Mouse (Mus musculus) embryonic facial prominence, embryonic 13.5 days (tissue): ENCODE measurements around the gene Ubap1. TPM values are rescaled to one million over a fixed set of nuclear protein-coding genes. Genes with fewer than 3 reads are reported as not detected.

Experiments
- ATAC-seq: fragments of 200-750 bp; cut with Nextera tagmentation; 2 replicates; pipeline ENCODE4 v1.8.0; 2017; ENCODE audit warnings: low read depth; ENCODE audit not compliant: insufficient number of reproducible peaks, insufficient read depth, low FRiP score, low TSS enrichment
- H3K27ac ChIP-seq: fragments of 300-500 bp; sonication (generic); 2 replicates; pipeline ENCODE4 v1.5.1; 2015; ENCODE audit warnings: moderate library complexity, mild to moderate bottlenecking, inconsistent platforms
- H3K27me3 ChIP-seq: fragments of 300-500 bp; sonication (generic); 2 replicates; pipeline ENCODE4 v1.6.1; 2015; ENCODE audit warnings: mild to moderate bottlenecking, inconsistent platforms
- H3K36me3 ChIP-seq: fragments of 300-500 bp; sonication (generic); 2 replicates; pipeline ENCODE4 v1.6.1; 2015; ENCODE audit warnings: mild to moderate bottlenecking, inconsistent platforms
- H3K4me1 ChIP-seq: fragments of 300-500 bp; sonication (generic); 2 replicates; pipeline ENCODE4 v1.6.1; 2015; ENCODE audit warnings: inconsistent platforms
- H3K4me2 ChIP-seq: fragments of 300-500 bp; sonication (generic); 2 replicates; pipeline ENCODE4 v1.6.1; 2015; ENCODE audit warnings: moderate library complexity, mild to moderate bottlenecking, inconsistent platforms
- H3K4me3 ChIP-seq: fragments of 300-500 bp; sonication (generic); 2 replicates; pipeline ENCODE4 v1.5.1; 2015; ENCODE audit warnings: mild to moderate bottlenecking, inconsistent platforms
- H3K9ac ChIP-seq: fragments of 300-500 bp; sonication (generic); 2 replicates; pipeline ENCODE4 v1.6.1; 2015; ENCODE audit warnings: mild to moderate bottlenecking, inconsistent platforms
- H3K9me3 ChIP-seq: fragments of 300-500 bp; sonication (generic); 2 replicates; pipeline ENCODE4 v1.6.1; 2016; ENCODE audit warnings: inconsistent platforms
- WGBS: fragments of 180-500 bp; shearing (Covaris S2); methylation state at CpG from one replicate; pipeline ENCODE4 v1.1.7; 2015; ENCODE audit warnings: mixed read lengths; 5-methylcytosine and 5-hydroxymethylcytosine counted together
- polyA plus RNA-seq: library from polyadenylated mRNA; unstranded; fragments of >200 nt; fragmentation: Nextera tagmentation; extraction: Ambion mirVana; gene quantifications from 2 replicates; pipeline ENCODE4 v1.2.1, GENCODE M21; 2015

Gene Ubap1
- 44.4 and 48.9 TPM in 2 replicates for polyA plus RNA-seq

DNA sequence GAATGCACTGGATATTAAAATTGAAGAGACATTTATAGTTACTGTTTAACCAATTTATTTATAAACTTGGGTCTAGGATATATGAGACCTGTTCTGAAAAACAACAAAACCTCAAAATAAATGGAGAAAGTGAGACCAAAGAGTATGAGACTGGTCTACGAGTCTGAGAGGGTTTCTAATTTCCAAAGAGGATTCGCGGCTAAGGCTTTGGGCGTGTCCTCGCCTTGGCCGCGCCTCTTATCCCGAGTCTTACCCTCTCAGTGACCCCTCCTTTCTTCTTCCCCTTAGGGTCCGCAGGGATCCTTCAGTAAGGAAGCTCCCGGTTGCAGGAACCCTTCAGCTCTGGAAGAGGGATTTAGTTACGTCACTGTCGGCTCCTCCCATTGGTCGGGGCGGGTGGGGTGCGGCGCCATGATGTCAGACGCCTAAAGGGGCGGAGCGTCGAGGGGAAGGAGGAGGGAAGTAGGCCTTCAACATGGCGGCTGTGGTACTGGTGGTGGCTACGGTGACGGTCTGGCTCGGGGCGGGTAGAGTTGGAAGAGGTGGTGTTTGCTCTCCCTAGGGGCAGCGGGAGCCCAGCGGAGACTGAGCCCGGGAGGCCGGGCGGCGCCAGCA lies at the start of gene Ubap1:
Gene Ubap1 (plus strand): TSS at position 413 of the 615 bp plus-strand sequence.
- Histone ChIP-seq H3K9ac (peak within 1 kb of the TSS; percentile 86), H3K4me2 (peak within 1 kb of the TSS; percentile 69), H3K27me3 (no peaks in the 10 kb centered on the region), H3K4me3 (peak within 1 kb of the TSS; percentile 69), H3K27ac (peak within 1 kb of the TSS; percentile 95), H3K36me3 (peaks cover 7% of the 10 kb centered on the region), H3K9me3 (no peaks in the 10 kb centered on the region), H3K4me1 (peaks cover 10% of the 10 kb centered on the region)
- under 1% methylated on average over 31 of the region's 31 CpGs for WGBS
- ATAC-seq = peak; percentile 96

- WGBS = 89% methylated on average over 7 of the region's 7 CpGs
- peaks cover 72% of the 10 kb centered on the region for H3K36me3 ChIP-seq
Observed at GRCm38 (mm10) chr4:41303671-41304070, 45.1 kb upstream of the Ubap1 start.

GRCm38 (mm10) chr4:41304302-41304701 lies 44.5 kb upstream of the Ubap1 start:
- Histone ChIP-seq H3K9ac (no peak overlapping the region), H3K9me3 (no peaks in the 10 kb centered on the region), H3K27ac (no peak overlapping the region), H3K27me3 (no peaks in the 10 kb centered on the region), H3K4me2 (no peak overlapping the region), H3K4me1 (no peaks in the 10 kb centered on the region), H3K4me3 (no peak overlapping the region), H3K36me3 (peaks cover 72% of the 10 kb centered on the region)
- WGBS = 67% methylated on average over 3 of the region's 3 CpGs
- ATAC-seq = no peak

More at GRCm38 (mm10) chr4:41303671-41304070, 45.1 kb upstream of the Ubap1 start:
- Histone ChIP-seq H3K27me3 (no peaks in the 10 kb centered on the region), H3K27ac (no peak overlapping the region), H3K9ac (no peak overlapping the region), H3K9me3 (no peaks in the 10 kb centered on the region), H3K4me1 (no peaks in the 10 kb centered on the region), H3K4me3 (no peak overlapping the region), H3K4me2 (no peak overlapping the region)
- no peak for ATAC-seq

DNA sequence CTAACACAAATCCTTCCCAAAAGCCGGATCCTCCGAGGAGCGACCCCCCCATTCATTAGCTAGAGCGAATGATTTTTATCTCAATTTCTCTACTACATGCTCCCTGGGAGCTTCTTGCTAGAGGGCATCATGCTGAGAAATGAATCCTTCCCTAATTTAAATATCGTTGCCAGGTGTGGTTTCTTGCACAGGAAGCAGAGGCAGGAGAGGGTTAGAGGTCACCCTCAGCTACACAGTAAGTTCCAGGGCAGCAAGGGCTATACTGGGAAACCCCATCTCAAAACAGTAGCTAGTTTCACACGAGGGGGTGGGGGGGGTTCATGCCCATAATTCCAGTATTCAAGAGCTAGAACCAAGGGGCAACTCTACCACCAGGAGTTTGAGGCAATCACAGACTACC lies 41.4 kb upstream of the Ubap1 start:
- no peak overlapping the region for H3K4me3 ChIP-seq
- H3K27ac ChIP-seq = no peak overlapping the region
- no peak overlapping the region for H3K9ac ChIP-seq
- 0 out of 2 replicates have a peak, but pooled peaks cover under 1% of the 10 kb centered on the region for H3K4me1 ChIP-seq
- peaks cover 70% of the 10 kb centered on the region for H3K36me3 ChIP-seq
- H3K4me2 ChIP-seq = no peak overlapping the region
- H3K27me3 ChIP-seq = no peaks in the 10 kb centered on the region
- no peaks in the 10 kb centered on the region for H3K9me3 ChIP-seq
- 68% methylated on average over 6 of the region's 6 CpGs for WGBS
- ATAC-seq = no peak

GRCm38 (mm10) chr4:41310567-41311563 lies 37.9 kb upstream of the Ubap1 start:
- H3K27ac ChIP-seq = no peak overlapping the region
- no peaks in the 10 kb centered on the region for H3K27me3 ChIP-seq
- WGBS = 93% methylated on average over 9 of the region's 9 CpGs
- H3K4me1 ChIP-seq = peaks cover 20% of the 10 kb centered on the region
- ATAC-seq = no peak
- H3K9me3 ChIP-seq = no peaks in the 10 kb centered on the region
- H3K4me2 ChIP-seq = no peak overlapping the region
- peaks cover 55% of the 10 kb centered on the region for H3K36me3 ChIP-seq
- no peak overlapping the region for H3K4me3 ChIP-seq
- H3K9ac ChIP-seq = no peak overlapping the region

- Histone ChIP-seq H3K27me3 (no peaks in the 10 kb centered on the region), H3K9ac (peak overlapping the region; percentile 97), H3K4me3 (peak overlapping the region; percentile 99), H3K4me2 (peak overlapping the region; percentile 90), H3K36me3 (peaks cover 35% of the 10 kb centered on the region), H3K27ac (peak overlapping the region; percentile 96; the same call in 1 of the 2 replicates), H3K9me3 (no peaks in the 10 kb centered on the region), H3K4me1 (peaks cover 20% of the 10 kb centered on the region)
- whole genome bisulfite sequencing = 9% methylated on average over 14 of the region's 14 CpGs
- ATAC-seq = no peak
Observed at GRCm38 (mm10) chr4:41313722-41314121, 35.1 kb upstream of the Ubap1 start.

DNA sequence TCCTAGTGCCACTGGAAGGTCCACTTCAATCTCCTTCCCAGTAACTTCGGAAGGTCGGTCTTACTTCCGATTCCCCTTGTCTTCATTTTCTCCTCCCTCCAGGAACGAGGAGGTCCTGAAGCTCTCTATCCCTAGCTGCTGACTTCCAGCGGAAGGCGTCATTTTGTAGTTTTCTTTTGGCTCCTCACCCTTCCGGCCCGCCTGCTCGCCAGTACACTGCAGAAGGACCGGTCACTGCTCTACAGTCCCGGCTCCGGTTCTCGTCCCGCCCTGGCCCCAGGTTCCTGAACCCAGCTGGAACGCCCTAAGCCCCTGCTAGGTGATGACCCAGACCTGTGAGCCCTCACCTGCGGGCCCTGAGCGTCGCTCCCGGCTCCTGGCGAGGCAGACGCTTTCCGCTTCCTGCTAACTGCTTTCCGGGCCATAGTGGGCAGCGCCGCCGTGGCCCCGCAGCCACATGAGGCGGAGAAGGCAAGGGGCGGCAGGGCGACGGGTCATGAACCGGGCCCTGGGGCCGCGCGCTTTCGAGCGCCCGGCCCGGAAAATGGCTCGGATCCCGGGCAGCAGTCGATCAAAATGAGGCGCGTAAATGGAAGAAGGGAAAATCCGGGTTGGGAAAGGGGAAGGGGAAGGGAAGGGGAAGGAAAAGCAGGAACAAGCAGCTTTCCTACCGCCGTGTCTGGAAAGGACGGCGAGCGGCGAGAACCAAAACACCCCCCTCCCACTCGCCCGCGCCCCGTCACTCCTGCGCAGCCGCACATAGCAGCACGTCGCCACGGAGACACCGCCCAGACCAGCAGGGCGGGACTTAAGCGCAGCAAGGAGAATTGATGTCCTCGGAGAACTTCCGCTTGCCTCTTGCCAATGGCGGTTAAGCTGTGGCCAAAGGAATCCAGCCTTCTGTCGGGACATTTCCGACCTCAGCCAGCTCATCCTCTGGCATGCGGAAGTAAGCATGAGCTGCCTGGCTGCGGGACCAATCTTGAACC lies 34.4 kb upstream of the Ubap1 start, which contains the start of gene Dcaf12:
Gene Dcaf12 (minus strand): TSS at position 749 of the 989 bp plus-strand sequence.
- no peaks in the 10 kb centered on the region for H3K27me3 ChIP-seq
- under 1% methylated on average over 70 of the region's 70 CpGs for WGBS
- ATAC-seq = peak; percentile 93

GRCm38 (mm10) chr4:41315173-41315572 lies 33.6 kb upstream of the Ubap1 start:
- Histone ChIP-seq H3K9me3 (no peaks in the 10 kb centered on the region), H3K4me3 (peak overlapping the region; percentile 99), H3K27me3 (no peaks in the 10 kb centered on the region), H3K36me3 (peaks cover 21% of the 10 kb centered on the region), H3K4me1 (peaks cover 20% of the 10 kb centered on the region), H3K27ac (peak overlapping the region; percentile 96), H3K9ac (peak overlapping the region; percentile 97), H3K4me2 (peak overlapping the region; percentile 90)
- ATAC-seq = no peak
- 48% methylated on average over 8 of the region's 8 CpGs for WGBS

More for the DNA sequence above, 34.4 kb upstream of the Ubap1 start, which contains the start of gene Dcaf12:
- H3K9me3 ChIP-seq = no peaks in the 10 kb centered on the region
- peaks cover 20% of the 10 kb centered on the region for H3K4me1 ChIP-seq
- H3K9ac ChIP-seq = peak within 1 kb of the TSS; percentile 97
- peak within 1 kb of the TSS; percentile 90 for H3K4me2 ChIP-seq
- H3K36me3 ChIP-seq = peaks cover 28% of the 10 kb centered on the region
- H3K4me3 ChIP-seq = peak within 1 kb of the TSS; percentile 99
- H3K27ac ChIP-seq = peak within 1 kb of the TSS; percentile 96

GRCm38 (mm10) chr4:41318267-41318666 lies 30.5 kb upstream of the Ubap1 start:
- 88% methylated on average over 5 of the region's 5 CpGs for WGBS
- no peak overlapping the region for H3K4me2 ChIP-seq
- no peak overlapping the region for H3K4me3 ChIP-seq
- ATAC-seq = no peak
- no peaks in the 10 kb centered on the region for H3K36me3 ChIP-seq
- H3K4me1 ChIP-seq = peaks cover 12% of the 10 kb centered on the region
- no peaks in the 10 kb centered on the region for H3K9me3 ChIP-seq
- no peak overlapping the region for H3K27ac ChIP-seq
- H3K9ac ChIP-seq = no peak overlapping the region
- H3K27me3 ChIP-seq = no peaks in the 10 kb centered on the region

GRCm38 (mm10) chr4:41320971-41321370 lies 27.8 kb upstream of the Ubap1 start:
- Histone ChIP-seq H3K4me2 (no peak overlapping the region), H3K27ac (no peak overlapping the region), H3K4me1 (no peaks in the 10 kb centered on the region), H3K36me3 (no peaks in the 10 kb centered on the region), H3K27me3 (no peaks in the 10 kb centered on the region), H3K9me3 (no peaks in the 10 kb centered on the region), H3K4me3 (no peak overlapping the region), H3K9ac (no peak overlapping the region)
- no peak for ATAC-seq
- 80% methylated on average over 4 of the region's 4 CpGs for WGBS

GRCm38 (mm10) chr4:41326876-41327275 lies 21.9 kb upstream of the Ubap1 start:
- Histone ChIP-seq H3K9me3 (no peaks in the 10 kb centered on the region), H3K36me3 (no peaks in the 10 kb centered on the region), H3K4me2 (no peak overlapping the region), H3K4me1 (no peaks in the 10 kb centered on the region), H3K9ac (no peak overlapping the region), H3K27ac (no peak overlapping the region), H3K4me3 (no peak overlapping the region), H3K27me3 (no peaks in the 10 kb centered on the region)
- ATAC-seq = no peak
- 88% methylated on average over 6 of the region's 6 CpGs for WGBS
